Mouse (Mus musculus): ENCODE measurements around the gene Gzmm.

GRCm38 (mm10) chr10:79666493-79666892 is 22.3 kb upstream of the Gzmm start:
- TF ChIP-seq CTCF (conservative IDR thresholded peaks at IDR 0.05; ENCODE audit: insufficient read depth, insufficient read length, low read depth, low read length) = no peak
- TF ChIP-seq POLR2A (IDR thresholded peaks at IDR 0.05; ENCODE audit: low read depth, low read length) = no peak

All from kidney, adult 2 months (tissue).